Mouse (Mus musculus): ENCODE results near the gene Slc6a6. TPM values are rescaled to one million over a fixed set of nuclear protein-coding genes. Genes with fewer than 3 reads are reported as not detected.

The Slc6a6 gene
- polyA plus RNA-seq, 1 experiment from 2014 or later, result 47.7 TPM

DNA sequence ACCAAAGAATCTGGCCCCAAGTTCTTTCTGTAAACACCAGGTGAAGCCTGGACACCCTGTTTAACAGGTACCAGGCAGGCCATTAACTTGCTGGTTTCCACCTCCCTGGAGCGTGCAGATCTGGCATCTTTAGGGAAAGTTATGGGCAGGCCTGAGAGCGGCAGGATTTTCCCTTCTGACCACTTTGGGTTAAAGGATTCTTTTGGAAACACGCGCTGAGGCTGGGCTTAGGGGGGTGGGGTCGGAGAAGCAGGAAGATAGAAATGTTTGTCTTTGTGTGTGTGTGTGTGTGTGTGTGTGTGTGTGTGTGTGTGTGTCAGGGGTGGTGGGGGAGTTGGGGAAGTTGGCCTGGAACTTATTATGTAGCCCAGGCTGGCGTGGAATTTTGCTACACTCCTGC, 4.2 kb downstream of the Slc6a6 start:
- H3K9ac ChIP-seq (ENCODE audit: low read length), result no peak overlapping the region
- peaks cover 25% of the 10 kb centered on the region for H3K4me1 ChIP-seq (ENCODE audit: control insufficient read depth, insufficient read depth, low read length)
- no peaks in the 10 kb centered on the region for H3K36me3 ChIP-seq (ENCODE audit: control insufficient read depth, insufficient read depth, low read length)
- no peak overlapping the region for H3K4me3 ChIP-seq (ENCODE audit: low read depth, low read length)
- H3K4me2 ChIP-seq (ENCODE audit: low read depth), result no peak overlapping the region
- ATAC-seq (ENCODE audit: insufficient read depth, low FRiP score, low TSS enrichment) (no peak), DNase-seq (ENCODE audit: low spot score) (no peak)
- H3K27me3 ChIP-seq (ENCODE audit: control insufficient read depth, insufficient read depth, low read length), result no peaks in the 10 kb centered on the region
- no peaks in the 10 kb centered on the region for H3K9me3 ChIP-seq (ENCODE audit: control insufficient read depth, low read length)
- H3K27ac ChIP-seq (ENCODE audit: low read depth, low read length), result no peak overlapping the region
- WGBS, result 76% methylated on average over 6 of the region's 6 CpGs

DNA sequence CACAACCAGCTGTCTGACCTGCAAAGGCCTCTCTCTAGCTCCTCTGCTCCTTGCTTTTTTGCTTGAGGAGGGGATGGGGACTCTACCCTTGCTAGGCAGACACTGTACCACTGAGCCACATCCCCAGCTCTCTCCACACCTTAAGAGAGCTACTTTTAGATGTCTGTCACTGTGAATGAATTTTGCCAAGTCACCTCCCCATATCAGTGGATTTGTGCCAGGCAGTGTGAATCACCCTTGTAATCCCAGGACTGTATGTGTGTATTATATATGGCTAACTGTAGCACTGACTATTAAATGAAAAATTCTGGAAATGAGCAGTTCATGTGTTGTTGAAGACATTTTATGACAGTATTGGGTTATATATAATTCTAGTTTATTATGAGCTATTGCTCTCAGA, 5.4 kb downstream of the Slc6a6 start:
- no peak overlapping the region for H3K4me3 ChIP-seq (ENCODE audit: low read depth, low read length)
- no peak overlapping the region for H3K9ac ChIP-seq (ENCODE audit: low read length)
- H3K4me1 ChIP-seq (ENCODE audit: control insufficient read depth, insufficient read depth, low read length), result peaks cover 19% of the 10 kb centered on the region
- ATAC-seq (ENCODE audit: insufficient read depth, low FRiP score, low TSS enrichment), result no peak
- H3K36me3 ChIP-seq (ENCODE audit: control insufficient read depth, insufficient read depth, low read length), result no peaks in the 10 kb centered on the region
- no peak for DNase-seq (ENCODE audit: low spot score)
- H3K27ac ChIP-seq (ENCODE audit: low read depth, low read length), result no peak overlapping the region
- H3K9me3 ChIP-seq (ENCODE audit: control insufficient read depth, low read length), result no peaks in the 10 kb centered on the region
- H3K4me2 ChIP-seq (ENCODE audit: low read depth), result no peak overlapping the region
- H3K27me3 ChIP-seq (ENCODE audit: control insufficient read depth, insufficient read depth, low read length), result no peaks in the 10 kb centered on the region

DNA sequence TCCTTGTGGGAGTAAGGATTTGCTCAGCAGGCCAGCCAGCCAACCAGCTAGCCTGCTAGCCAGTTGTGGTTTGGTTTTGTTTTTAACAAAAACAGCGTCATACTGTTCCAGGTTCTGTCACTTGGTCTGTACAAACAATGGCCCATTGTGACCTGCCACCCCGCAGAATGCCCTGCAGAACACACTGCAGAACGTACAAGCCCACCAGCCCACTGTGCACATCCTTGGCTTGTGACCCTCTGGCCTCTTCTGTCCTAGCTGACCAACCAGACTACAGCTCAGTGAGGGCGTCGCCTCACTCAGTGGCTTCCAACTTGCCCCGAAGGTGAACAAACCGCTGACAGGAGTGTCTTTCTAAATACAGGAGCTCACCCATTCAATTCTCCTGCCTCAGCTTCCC, 6.4 kb downstream of the Slc6a6 start:
- no peak overlapping the region for H3K4me2 ChIP-seq (ENCODE audit: low read depth)
- peaks cover 18% of the 10 kb centered on the region for H3K4me1 ChIP-seq (ENCODE audit: control insufficient read depth, insufficient read depth, low read length)
- H3K9me3 ChIP-seq (ENCODE audit: control insufficient read depth, low read length), result no peaks in the 10 kb centered on the region
- H3K27me3 ChIP-seq (ENCODE audit: control insufficient read depth, insufficient read depth, low read length), result no peaks in the 10 kb centered on the region
- ATAC-seq (ENCODE audit: insufficient read depth, low FRiP score, low TSS enrichment), result no peak
- DNase-seq (ENCODE audit: low spot score), result no peak
- no peak overlapping the region for H3K9ac ChIP-seq (ENCODE audit: low read length)
- H3K4me3 ChIP-seq (ENCODE audit: low read depth, low read length), result no peak overlapping the region
- H3K36me3 ChIP-seq (ENCODE audit: control insufficient read depth, insufficient read depth, low read length), result no peaks in the 10 kb centered on the region
- H3K27ac ChIP-seq (ENCODE audit: low read depth, low read length), result no peak overlapping the region
- 67% methylated on average over 7 of the region's 7 CpGs for WGBS

DNA sequence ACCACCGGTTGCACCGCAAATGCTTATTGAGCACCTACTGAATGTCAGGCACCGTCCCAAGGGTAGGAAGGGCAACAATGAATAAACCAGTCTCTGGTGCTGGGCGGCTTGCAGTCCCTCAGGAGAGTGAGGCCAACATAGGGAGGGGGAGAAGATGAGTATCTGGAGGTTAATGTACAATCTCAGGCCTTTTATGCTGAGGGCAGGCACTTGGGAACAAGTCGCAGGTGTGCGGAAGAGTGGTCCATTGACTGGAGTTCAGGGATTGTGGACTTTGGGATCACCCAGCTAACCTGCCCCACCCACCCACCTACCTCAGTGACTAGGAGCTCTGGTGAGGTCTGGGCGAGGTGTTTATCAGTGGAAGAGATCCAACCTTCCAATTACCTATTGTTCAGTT, 6.8 kb downstream of the Slc6a6 start:
- Histone ChIP-seq H3K36me3 (ENCODE audit: control insufficient read depth, insufficient read depth, low read length) (no peaks in the 10 kb centered on the region), H3K4me1 (ENCODE audit: control insufficient read depth, insufficient read depth, low read length) (peaks cover 15% of the 10 kb centered on the region), H3K27ac (ENCODE audit: low read depth, low read length) (no peak overlapping the region), H3K4me2 (ENCODE audit: low read depth) (no peak overlapping the region), H3K27me3 (ENCODE audit: control insufficient read depth, insufficient read depth, low read length) (no peaks in the 10 kb centered on the region), H3K9me3 (ENCODE audit: control insufficient read depth, low read length) (no peaks in the 10 kb centered on the region), H3K4me3 (ENCODE audit: low read depth, low read length) (no peak overlapping the region), H3K9ac (ENCODE audit: low read length) (no peak overlapping the region)
- DNase-seq (ENCODE audit: low spot score) (no peak), ATAC-seq (ENCODE audit: insufficient read depth, low FRiP score, low TSS enrichment) (no peak)
- 91% methylated on average over 7 of the region's 7 CpGs for WGBS

DNA sequence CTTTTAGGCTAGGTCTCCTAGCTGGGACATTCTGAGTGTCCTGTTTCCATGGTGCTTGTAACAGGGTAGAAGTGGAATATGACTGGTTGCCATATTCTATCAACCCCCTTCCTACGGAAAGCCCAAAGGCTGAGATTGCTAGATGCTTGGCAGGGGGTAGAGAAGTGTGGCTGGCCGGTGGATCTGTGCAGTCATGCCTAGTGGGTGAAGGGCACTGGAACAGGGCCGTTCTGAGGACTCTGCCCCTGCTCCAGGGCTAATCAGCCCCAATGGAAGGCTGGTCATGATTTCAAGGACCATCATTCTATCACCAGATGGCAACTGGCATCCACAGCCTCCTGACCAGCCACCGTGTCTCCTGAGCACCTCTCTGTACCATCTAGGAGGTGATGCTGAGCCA, 7.7 kb downstream of the Slc6a6 start:
- 95% methylated on average over 4 of the region's 4 CpGs for WGBS

DNA sequence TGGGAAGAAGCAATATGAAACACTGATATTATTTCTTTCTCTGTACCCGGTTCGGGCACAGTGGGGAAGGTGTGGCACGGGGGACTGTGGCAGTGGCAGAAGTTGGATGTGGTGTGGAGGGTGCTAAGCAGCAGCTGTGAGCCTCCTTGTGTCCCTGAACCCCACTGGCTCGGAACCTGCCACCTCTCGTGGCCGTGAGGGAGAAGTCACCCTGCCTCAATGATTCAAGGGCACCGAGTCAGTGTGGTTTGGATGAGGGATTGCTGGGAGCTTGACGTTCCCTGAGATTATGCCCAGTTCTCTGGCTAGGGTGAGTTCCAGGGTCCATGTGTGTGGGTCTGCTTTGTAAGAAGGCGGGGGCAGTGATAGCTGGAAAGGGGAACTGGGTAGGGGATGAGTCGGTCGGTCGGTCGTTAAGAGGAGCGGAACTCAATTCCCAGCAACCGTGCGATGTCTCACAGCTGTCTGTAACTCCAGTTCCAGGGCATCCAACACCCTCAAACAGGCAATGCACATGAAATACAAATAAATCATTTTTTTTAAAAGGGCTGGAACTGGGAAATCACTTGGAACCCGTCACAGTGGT, 9.5 kb downstream of the Slc6a6 start:
- Histone ChIP-seq H3K4me1 (ENCODE audit: control insufficient read depth, insufficient read depth, low read length) (peaks cover 3% of the 10 kb centered on the region; the same call in 1 of the 2 replicates), H3K9ac (ENCODE audit: low read length) (no peak overlapping the region), H3K9me3 (ENCODE audit: control insufficient read depth, low read length) (no peaks in the 10 kb centered on the region), H3K27ac (ENCODE audit: low read depth, low read length) (no peak overlapping the region), H3K27me3 (ENCODE audit: control insufficient read depth, insufficient read depth, low read length) (no peaks in the 10 kb centered on the region), H3K4me2 (ENCODE audit: low read depth) (no peak overlapping the region), H3K36me3 (ENCODE audit: control insufficient read depth, insufficient read depth, low read length) (no peaks in the 10 kb centered on the region), H3K4me3 (ENCODE audit: low read depth, low read length) (no peak overlapping the region)
- DNase-seq (ENCODE audit: low spot score), result no peak
- no peak for ATAC-seq (ENCODE audit: insufficient read depth, low FRiP score, low TSS enrichment)
- WGBS, result 79% methylated on average over 17 of the region's 17 CpGs

More for the DNA sequence above, 7.7 kb downstream of the Slc6a6 start:
- no peaks in the 10 kb centered on the region for H3K27me3 ChIP-seq (ENCODE audit: control insufficient read depth, insufficient read depth, low read length)
- H3K36me3 ChIP-seq (ENCODE audit: control insufficient read depth, insufficient read depth, low read length), result no peaks in the 10 kb centered on the region
- H3K4me3 ChIP-seq (ENCODE audit: low read depth, low read length), result no peak overlapping the region
- H3K4me1 ChIP-seq (ENCODE audit: control insufficient read depth, insufficient read depth, low read length), result peaks cover 8% of the 10 kb centered on the region; the same call in 1 of the 2 replicates
- no peak overlapping the region for H3K9ac ChIP-seq (ENCODE audit: low read length)
- ATAC-seq (ENCODE audit: insufficient read depth, low FRiP score, low TSS enrichment), result no peak
- H3K9me3 ChIP-seq (ENCODE audit: control insufficient read depth, low read length), result no peaks in the 10 kb centered on the region
- DNase-seq (ENCODE audit: low spot score), result no peak
- H3K27ac ChIP-seq (ENCODE audit: low read depth, low read length), result no peak overlapping the region
- no peak overlapping the region for H3K4me2 ChIP-seq (ENCODE audit: low read depth)

DNA sequence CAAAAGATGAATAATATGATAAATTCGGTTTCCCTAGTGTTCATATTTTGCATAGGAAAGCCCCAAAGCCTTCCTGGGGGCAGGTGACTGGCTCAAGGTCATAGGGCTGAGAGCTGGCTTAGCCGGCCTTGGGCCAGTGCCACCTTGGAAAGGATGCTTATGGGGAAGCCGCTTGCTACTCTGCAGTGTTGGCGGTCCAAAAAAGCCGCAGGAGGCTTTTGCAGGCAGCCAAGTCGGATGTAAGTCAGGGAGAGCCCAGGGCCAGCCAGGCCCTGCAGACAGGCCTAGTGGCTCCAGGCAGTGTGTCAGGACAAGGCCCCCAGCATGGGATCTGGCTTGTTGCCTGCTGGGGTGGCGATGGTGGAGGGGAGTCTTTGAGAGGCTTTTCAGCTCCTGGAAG, 10.8 kb downstream of the Slc6a6 start:
- Histone ChIP-seq H3K9ac (ENCODE audit: low read length) (no peak overlapping the region), H3K4me3 (ENCODE audit: low read depth, low read length) (no peak overlapping the region), H3K36me3 (ENCODE audit: control insufficient read depth, insufficient read depth, low read length) (no peaks in the 10 kb centered on the region), H3K4me2 (ENCODE audit: low read depth) (no peak overlapping the region), H3K27me3 (ENCODE audit: control insufficient read depth, insufficient read depth, low read length) (no peaks in the 10 kb centered on the region), H3K27ac (ENCODE audit: low read depth, low read length) (no peak overlapping the region), H3K9me3 (ENCODE audit: control insufficient read depth, low read length) (no peaks in the 10 kb centered on the region), H3K4me1 (ENCODE audit: control insufficient read depth, insufficient read depth, low read length) (peaks cover 3% of the 10 kb centered on the region; the same call in 1 of the 2 replicates)
- DNase-seq (ENCODE audit: low spot score) (no peak), ATAC-seq (ENCODE audit: insufficient read depth, low FRiP score, low TSS enrichment) (no peak)
- WGBS, result 70% methylated on average over 7 of the region's 7 CpGs

DNA sequence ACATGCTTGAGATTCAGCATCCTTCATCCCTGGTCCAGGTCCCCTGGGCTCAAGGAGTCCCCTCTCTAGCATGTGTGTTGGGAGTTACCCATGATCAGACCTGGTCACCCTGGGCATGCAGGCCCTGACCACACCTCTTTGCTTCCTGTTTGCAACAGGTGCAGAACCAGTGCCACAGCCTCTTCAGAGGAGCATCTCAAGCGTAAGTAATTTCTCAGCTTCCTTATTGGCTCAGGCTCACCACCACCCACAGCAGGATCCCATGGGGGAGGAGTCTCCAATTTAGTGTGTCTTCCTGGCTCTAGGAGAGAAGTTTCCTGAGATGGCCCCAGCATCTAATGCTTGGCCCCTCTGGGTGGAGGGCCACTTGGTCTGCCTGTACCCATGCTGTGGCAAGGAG, 15.0 kb downstream of the Slc6a6 start:
- Histone ChIP-seq H3K9me3 (ENCODE audit: control insufficient read depth, low read length) (no peaks in the 10 kb centered on the region), H3K4me2 (ENCODE audit: low read depth) (no peak overlapping the region), H3K27ac (ENCODE audit: low read depth, low read length) (no peak overlapping the region), H3K27me3 (ENCODE audit: control insufficient read depth, insufficient read depth, low read length) (no peaks in the 10 kb centered on the region), H3K4me1 (ENCODE audit: control insufficient read depth, insufficient read depth, low read length) (peaks cover 3% of the 10 kb centered on the region; the same call in 1 of the 2 replicates), H3K4me3 (ENCODE audit: low read depth, low read length) (no peak overlapping the region), H3K9ac (ENCODE audit: low read length) (no peak overlapping the region), H3K36me3 (ENCODE audit: control insufficient read depth, insufficient read depth, low read length) (no peaks in the 10 kb centered on the region; the same call in 1 of the 2 replicates)
- DNase-seq (ENCODE audit: low spot score), result no peak
- WGBS, result 67% methylated on average over 1 of the region's 1 CpGs
- no peak for ATAC-seq (ENCODE audit: insufficient read depth, low FRiP score, low TSS enrichment)

DNA sequence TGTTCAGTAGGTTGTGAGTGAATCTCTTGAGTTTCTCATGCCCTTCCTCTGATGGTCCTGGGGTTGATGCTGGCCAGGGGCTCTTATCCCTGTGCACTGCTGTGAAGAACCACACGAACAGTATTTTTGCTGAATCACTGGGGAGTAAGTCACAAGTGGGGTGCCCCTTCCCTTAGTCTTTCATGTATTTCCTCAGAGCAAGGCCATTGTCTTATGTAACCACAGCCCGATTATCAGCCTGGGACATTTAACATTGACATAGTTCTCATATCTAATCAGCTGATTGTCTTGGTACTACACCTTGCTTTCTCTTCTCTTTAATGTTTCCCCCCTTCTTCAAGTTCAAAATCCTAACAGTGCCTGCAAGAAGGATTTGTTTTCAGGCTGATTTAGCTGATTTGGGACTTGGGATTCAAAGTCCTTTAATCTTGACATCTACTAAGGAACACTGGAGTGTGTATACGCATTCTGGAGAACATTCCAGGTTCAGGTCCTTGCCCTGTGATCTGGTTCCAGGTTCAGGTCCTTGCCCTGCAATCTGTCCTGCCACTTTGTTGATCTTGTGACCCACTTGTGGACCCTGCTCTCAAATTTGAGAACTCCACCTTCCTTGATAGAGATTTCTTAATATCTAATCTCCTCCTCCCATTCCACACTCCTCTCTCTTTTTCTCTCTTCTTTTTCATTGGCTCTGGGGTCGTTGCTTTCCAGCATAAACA, 15.8 kb downstream of the Slc6a6 start:
- Histone ChIP-seq H3K4me2 (ENCODE audit: low read depth) (no peak overlapping the region), H3K4me1 (ENCODE audit: control insufficient read depth, insufficient read depth, low read length) (peaks cover 1% of the 10 kb centered on the region; the same call in 1 of the 2 replicates), H3K27ac (ENCODE audit: low read depth, low read length) (no peak overlapping the region), H3K27me3 (ENCODE audit: control insufficient read depth, insufficient read depth, low read length) (no peaks in the 10 kb centered on the region), H3K9ac (ENCODE audit: low read length) (no peak overlapping the region), H3K4me3 (ENCODE audit: low read depth, low read length) (no peak overlapping the region), H3K9me3 (ENCODE audit: control insufficient read depth, low read length) (no peaks in the 10 kb centered on the region), H3K36me3 (ENCODE audit: control insufficient read depth, insufficient read depth, low read length) (no peaks in the 10 kb centered on the region; the same call in 1 of the 2 replicates)
- 90% methylated on average over 4 of the region's 4 CpGs for WGBS
- ATAC-seq (ENCODE audit: insufficient read depth, low FRiP score, low TSS enrichment) (no peak), DNase-seq (ENCODE audit: low spot score) (no peak)

Data from neural tube, embryonic 11.5 days (tissue).